Comparison of ENCODE assay signal across 7 mouse cellular contexts in genomic region chr1:156310630-156311029, GRCm38 (mm10). TPM values are rescaled to one million over a fixed set of nuclear protein-coding genes. Genes with fewer than 3 reads are reported as not detected.
DNase-seq lines count a peak whose midpoint lies in the region; ATAC-seq and TF ChIP-seq lines count a peak whose summit lies in the region.

Gene Nphs2 (plus strand): TSS chr1:156310727.

- H3K4me3 ChIP-seq in testis, adult 2 months (ENCODE audit: control insufficient read depth, low read depth, low read length), result peak within 1 kb of the TSS; percentile 21; the same call in 1 of the 2 replicates
- no peak within 1 kb of the TSS for H3K4me3 ChIP-seq in liver, embryonic 14.5 days (ENCODE audit: insufficient read depth in 1 of 2, low read depth in 2 of 2, low read length in 2 of 2)
- peak within 1 kb of the TSS; percentile 22 for H3K4me3 ChIP-seq in stomach, embryonic 15.5 days (replicated peaks)

- WGBS in liver, embryonic 14.5 days (ENCODE audit: insufficient replicate concordance), result 6% methylated on average over 29 of the region's 29 CpGs
- WGBS in stomach, embryonic 15.5 days, result 2% methylated on average over 29 of the region's 29 CpGs

- H3K4me2 ChIP-seq in liver, embryonic 14.5 days (ENCODE audit: low read depth), result peak within 1 kb of the TSS; percentile 13
- H3K4me2 ChIP-seq in stomach, embryonic 15.5 days, result peak within 1 kb of the TSS; percentile 48

- no peak for TF ChIP-seq EP300 in liver, embryonic 14.5 days (IDR thresholded peaks at IDR 0.05; ENCODE audit: low read depth)

- no peak for DNase-seq in testis, postnatal 14 days (ENCODE audit: low spot score)
- DNase-seq in liver, embryonic 14.5 days (ENCODE audit: low read depth in 3 of 3, low spot score in 3 of 3), result no peak
- DNase-seq in right cerebral cortex, adult 18-20 months, result no peak

- no peak for TF ChIP-seq POLR2A in testis, adult 2 months (IDR thresholded peaks at IDR 0.05; ENCODE audit: control insufficient read depth, low read depth, low read length)

- peaks cover 3% of the 10 kb centered on the region; the same call in 1 of the 2 replicates for H3K4me1 ChIP-seq in testis, adult 2 months (ENCODE audit: control insufficient read depth, insufficient read depth, low read length)
- no peaks in the 10 kb centered on the region for H3K4me1 ChIP-seq in liver, embryonic 14.5 days (replicated peaks; ENCODE audit: control insufficient read depth in 2 of 2, insufficient read depth in 2 of 2, low read length in 1 of 2)
- H3K4me1 ChIP-seq in stomach, embryonic 15.5 days, result no peaks in the 10 kb centered on the region

- no peaks in the 10 kb centered on the region for H3K9me3 ChIP-seq in liver, embryonic 14.5 days (ENCODE audit: control insufficient read depth, low read length)
- H3K9me3 ChIP-seq in stomach, embryonic 15.5 days, result no peaks in the 10 kb centered on the region

- H3K9ac ChIP-seq in liver, embryonic 14.5 days (replicated peaks), result no peak within 1 kb of the TSS
- no peak within 1 kb of the TSS for H3K9ac ChIP-seq in stomach, embryonic 15.5 days

- H3K27ac ChIP-seq in testis, adult 2 months (ENCODE audit: control insufficient read depth, insufficient read depth, low read depth, low read length), result no peak within 1 kb of the TSS
- H3K27ac ChIP-seq in liver, embryonic 14.5 days, result no peak within 1 kb of the TSS
- no peak within 1 kb of the TSS for H3K27ac ChIP-seq in stomach, embryonic 15.5 days

- peak; percentile 65 for ATAC-seq in granulocyte monocyte progenitor cell, adult 5-6 weeks (replicated peaks; ENCODE audit: poor library complexity, severe bottlenecking)
- no peak for ATAC-seq in liver, embryonic 14.5 days (ENCODE audit: insufficient read depth)
- no peak for ATAC-seq in stomach, embryonic 15.5 days (ENCODE audit: insufficient read depth, low FRiP score, low read depth)
- no peak for ATAC-seq in activated CD4-positive, CD25-positive, alpha-beta regulatory T cell, adult 4 months

- no peaks in the 10 kb centered on the region for H3K27me3 ChIP-seq in testis, adult 2 months (ENCODE audit: control insufficient read depth, insufficient read depth, low read length)
- peaks cover 25% of the 10 kb centered on the region for H3K27me3 ChIP-seq in liver, embryonic 14.5 days (ENCODE audit: control insufficient read depth, insufficient read depth, low read length)
- H3K27me3 ChIP-seq in stomach, embryonic 15.5 days (replicated peaks), result peaks cover 18% of the 10 kb centered on the region

- TF ChIP-seq CTCF in testis, adult 2 months (IDR thresholded peaks at IDR 0.05; ENCODE audit: control insufficient read depth, insufficient read depth, insufficient replicate concordance, low read depth, low read length), result no peak
- TF ChIP-seq CTCF in liver, embryonic 14.5 days (IDR thresholded peaks at IDR 0.05; ENCODE audit: low read depth), result peak; percentile 13; the same call in 1 of the 2 replicates

- no peaks in the 10 kb centered on the region for H3K36me3 ChIP-seq in testis, adult 2 months (ENCODE audit: control insufficient read depth, insufficient read depth, low read length)
- H3K36me3 ChIP-seq in liver, embryonic 14.5 days (replicated peaks; ENCODE audit: control insufficient read depth, insufficient read depth, low read depth), result no peaks in the 10 kb centered on the region
- no peaks in the 10 kb centered on the region for H3K36me3 ChIP-seq in stomach, embryonic 15.5 days

RNA-seq across cellular contexts. Expression of gene Nphs2, which starts in this region (rescaled TPM):
- 0.21 and 0.23 TPM in 2 replicates for polyA plus RNA-seq in testis, adult 2 months (2012; rRNA removed)
- total RNA-seq in granulocyte monocyte progenitor cell, adult 5-6 weeks (2014; fragmentation: Nextera tagmentation), result not detected in 2 replicates
- not detected in 2 replicates for total RNA-seq in granulocyte monocyte progenitor cell, adult 5-6 weeks (2017)
- polyA plus RNA-seq in liver, embryonic 14.5 days (2012; rRNA removed), result 0.01 TPM in 1 of 2 replicates, not detected in the other
- polyA plus RNA-seq in liver, embryonic 14.5 days (2014; fragmentation: Nextera tagmentation; extraction: Ambion mirVana), result not detected in 2 replicates
- polyA plus RNA-seq in stomach, embryonic 15.5 days (2015; fragmentation: Nextera tagmentation; extraction: Ambion mirVana), result 0.05 and 0.10 TPM in 2 replicates
- polyA plus RNA-seq in activated CD4-positive, CD25-positive, alpha-beta regulatory T cell, adult 4 months (2017; shearing (Covaris generic)), result not detected

Comparison
In these comparisons a context has a peak if more than half of its experiments do, and no peak if none do; other contexts are left out.
1. Peak in ATAC-seq in granulocyte monocyte progenitor cell, adult 5-6 weeks; RNA of the gene not detected or under 1 TPM.
2. H3K4me3 ChIP-seq: peak in testis, adult 2 months (single experiment) and stomach, embryonic 15.5 days (single experiment); none in liver, embryonic 14.5 days (0 of 2).